Mouse (Mus musculus): ENCODE data around the gene Sp1. TPM values are rescaled to one million over a fixed set of nuclear protein-coding genes. Genes with fewer than 3 reads are reported as not detected.
A peak's percentile ranks its signal among the peaks of the same experiment; 100 is the strongest.

Gene Sp1
- polyA plus RNA-seq (2012; rRNA removed): 12.6 and 14.1 TPM in 2 replicates

DNA sequence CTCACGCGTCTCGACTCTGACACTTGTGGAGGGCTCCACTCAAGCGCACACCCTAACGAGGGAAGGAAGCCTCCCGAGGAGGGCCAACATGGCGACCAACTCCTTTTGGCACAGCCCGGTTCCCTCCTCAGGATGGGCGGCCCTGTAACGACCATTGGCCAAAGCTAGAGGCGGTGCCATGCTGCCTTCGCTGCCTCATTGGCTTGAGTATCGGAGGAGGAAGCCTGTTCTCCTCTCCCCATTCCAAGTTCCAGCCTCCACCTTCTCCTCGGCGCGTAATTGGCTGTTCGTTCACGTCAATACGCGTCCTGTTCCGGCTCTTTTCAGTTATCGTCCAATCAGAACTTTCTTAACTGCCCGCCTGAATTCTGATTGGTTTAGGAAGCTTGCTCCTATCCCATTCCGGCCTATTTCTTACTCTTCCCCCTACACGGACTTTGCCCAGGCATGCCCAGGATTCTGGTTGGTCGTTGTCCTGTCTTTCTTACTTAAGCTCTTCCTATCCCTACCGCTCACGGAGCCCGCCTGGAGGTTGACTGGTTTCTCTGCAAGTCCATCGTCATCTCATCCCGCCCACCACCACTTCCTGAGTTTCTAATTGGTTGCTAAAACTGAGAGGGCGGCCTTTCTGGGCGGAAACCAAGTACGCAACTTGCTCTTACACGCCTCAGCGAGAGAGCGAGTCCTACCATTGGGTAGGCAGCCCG, at the start of gene Sp1:
Gene Sp1 (plus strand): TSS at position 655 of the 707 bp plus-strand sequence.
- TF ChIP-seq CTCF (IDR thresholded peaks at IDR 0.05; ENCODE audit: borderline replicate concordance, insufficient read depth, low read depth, low read length): no peak
- TF ChIP-seq POLR2A (IDR thresholded peaks at IDR 0.05; ENCODE audit: borderline replicate concordance, insufficient read depth, low read length): peak; percentile 98
- DNase-seq: peak; percentile 99 to 100
- WGBS: under 1% methylated on average over 38 of the region's 38 CpGs
- Histone ChIP-seq H3K4me3 (replicated peaks; ENCODE audit: insufficient read depth, low read depth, low read length) (peak within 1 kb of the TSS; percentile 70), H3K27me3 (ENCODE audit: control insufficient read depth, insufficient read depth, low read length) (no peaks in the 10 kb centered on the region), H3K27ac (ENCODE audit: insufficient read depth, low read length) (peak within 1 kb of the TSS; percentile 97), H3K4me1 (ENCODE audit: control insufficient read depth, insufficient read depth, low read length) (peaks cover 17% of the 10 kb centered on the region)

DNA sequence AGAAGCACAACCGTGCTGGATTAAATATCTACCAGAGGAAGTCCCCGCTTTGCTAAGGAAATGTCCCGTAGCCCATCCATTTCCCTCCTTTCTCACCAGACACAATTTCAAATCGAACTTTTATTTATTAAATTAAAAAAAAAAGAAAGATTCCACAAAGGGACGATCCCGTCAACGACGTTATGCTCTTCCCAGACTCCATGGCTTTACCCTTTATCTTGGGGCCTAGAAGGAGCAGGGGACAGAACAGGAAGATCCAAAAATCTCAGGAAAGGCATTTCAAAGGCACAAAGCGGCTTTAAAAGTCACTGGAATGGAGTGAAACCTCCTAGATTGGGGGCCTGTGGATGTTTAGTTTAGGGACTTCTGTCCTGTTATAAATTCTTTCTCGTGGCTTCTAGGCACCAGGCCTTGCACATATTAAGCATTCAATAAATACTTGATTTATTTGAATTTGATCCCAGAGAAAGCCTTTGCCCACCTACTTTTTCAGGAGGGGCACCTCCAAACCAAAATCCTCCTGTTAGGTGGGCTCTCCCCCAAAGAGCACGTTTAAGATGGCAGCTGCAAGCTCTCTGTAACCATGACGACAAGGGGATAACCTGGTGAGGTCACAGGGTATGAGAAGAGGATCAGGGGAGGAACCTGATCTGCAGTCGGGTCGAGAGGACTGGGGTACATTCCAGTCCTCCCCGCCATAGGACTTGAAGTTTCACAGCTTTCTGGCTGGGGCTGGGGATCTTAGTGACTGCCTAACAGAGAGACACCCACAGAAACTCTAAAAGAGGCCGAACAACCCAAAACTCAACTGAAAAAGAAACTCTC, 49.2 kb upstream of the Sp1 start:
- peak overlapping the region; percentile 11; the same call in 1 of the 2 replicates for H3K27ac ChIP-seq (ENCODE audit: insufficient read depth, low read length)
- DNase-seq: no peak
- WGBS: 71% methylated on average over 16 of the region's 16 CpGs
- peaks cover 4% of the 10 kb centered on the region for H3K4me1 ChIP-seq (ENCODE audit: control insufficient read depth, insufficient read depth, low read length)
- no peak for TF ChIP-seq CTCF (IDR thresholded peaks at IDR 0.05; ENCODE audit: borderline replicate concordance, insufficient read depth, low read depth, low read length)
- TF ChIP-seq POLR2A (IDR thresholded peaks at IDR 0.05; ENCODE audit: borderline replicate concordance, insufficient read depth, low read length): no peak
- peaks cover 3% of the 10 kb centered on the region; the same call in 1 of the 2 replicates for H3K27me3 ChIP-seq (ENCODE audit: control insufficient read depth, insufficient read depth, low read length)
- H3K4me3 ChIP-seq (replicated peaks; ENCODE audit: insufficient read depth, low read depth, low read length): no peak overlapping the region

DNA sequence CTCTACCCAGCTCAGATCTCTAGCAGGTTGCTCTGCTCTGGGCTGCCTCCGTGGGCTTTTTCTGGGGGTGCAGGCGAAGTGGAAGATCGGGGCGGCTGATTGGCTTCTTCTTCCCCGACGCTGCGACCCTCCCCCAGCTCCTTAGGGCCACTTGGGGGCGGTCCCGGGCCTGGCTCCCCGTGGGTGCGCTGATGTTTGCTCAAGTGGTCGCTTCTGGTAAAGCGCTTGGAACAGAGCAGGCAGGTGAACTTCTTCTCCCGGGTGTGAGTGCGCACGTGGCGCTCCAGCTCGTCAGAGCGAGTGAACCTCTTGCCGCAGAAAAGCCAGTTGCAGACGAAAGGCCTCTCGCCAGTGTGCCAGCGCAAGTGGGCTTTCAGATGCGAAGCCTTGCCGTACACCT, 47.8 kb upstream of the Sp1 start:
- DNase-seq: no peak
- TF ChIP-seq CTCF (IDR thresholded peaks at IDR 0.05; ENCODE audit: borderline replicate concordance, insufficient read depth, low read depth, low read length) (no peak), POLR2A (IDR thresholded peaks at IDR 0.05; ENCODE audit: borderline replicate concordance, insufficient read depth, low read length) (no peak)
- H3K27me3 ChIP-seq (ENCODE audit: control insufficient read depth, insufficient read depth, low read length): peaks cover 3% of the 10 kb centered on the region; the same call in 1 of the 2 replicates
- WGBS: 8% methylated on average over 25 of the region's 25 CpGs
- H3K27ac ChIP-seq (ENCODE audit: insufficient read depth, low read length): no peak overlapping the region
- H3K4me3 ChIP-seq (replicated peaks; ENCODE audit: insufficient read depth, low read depth, low read length): no peak overlapping the region
- peaks cover 4% of the 10 kb centered on the region for H3K4me1 ChIP-seq (ENCODE audit: control insufficient read depth, insufficient read depth, low read length)

DNA sequence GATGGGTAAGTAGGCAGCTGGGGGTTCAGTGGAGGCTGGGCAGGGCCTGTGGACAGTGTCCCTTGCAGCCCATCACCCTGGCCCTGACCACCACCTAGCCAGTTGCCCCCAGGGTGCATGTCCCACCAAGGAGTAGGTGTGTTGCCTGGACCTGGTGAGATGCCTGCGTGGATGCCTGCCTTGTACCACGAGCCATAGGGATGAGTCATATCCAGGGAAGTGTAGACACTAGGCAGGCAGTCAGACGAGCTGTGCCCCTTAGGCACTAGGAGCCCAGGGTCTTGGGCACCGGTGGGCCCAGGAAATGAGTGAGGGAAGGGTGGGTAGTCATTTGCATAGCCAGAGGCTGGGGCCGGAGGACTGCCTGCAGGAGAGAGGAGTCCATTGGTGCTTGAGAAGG, 47.1 kb upstream of the Sp1 start:
- WGBS: 33% methylated on average over 5 of the region's 5 CpGs
- Histone ChIP-seq H3K27me3 (ENCODE audit: control insufficient read depth, insufficient read depth, low read length) (peaks cover 3% of the 10 kb centered on the region; the same call in 1 of the 2 replicates), H3K4me1 (ENCODE audit: control insufficient read depth, insufficient read depth, low read length) (peaks cover 4% of the 10 kb centered on the region), H3K27ac (ENCODE audit: insufficient read depth, low read length) (no peak overlapping the region), H3K4me3 (replicated peaks; ENCODE audit: insufficient read depth, low read depth, low read length) (no peak overlapping the region)
- TF ChIP-seq POLR2A (IDR thresholded peaks at IDR 0.05; ENCODE audit: borderline replicate concordance, insufficient read depth, low read length): no peak
- no peak for TF ChIP-seq CTCF (IDR thresholded peaks at IDR 0.05; ENCODE audit: borderline replicate concordance, insufficient read depth, low read depth, low read length)
- no peak for DNase-seq

DNA sequence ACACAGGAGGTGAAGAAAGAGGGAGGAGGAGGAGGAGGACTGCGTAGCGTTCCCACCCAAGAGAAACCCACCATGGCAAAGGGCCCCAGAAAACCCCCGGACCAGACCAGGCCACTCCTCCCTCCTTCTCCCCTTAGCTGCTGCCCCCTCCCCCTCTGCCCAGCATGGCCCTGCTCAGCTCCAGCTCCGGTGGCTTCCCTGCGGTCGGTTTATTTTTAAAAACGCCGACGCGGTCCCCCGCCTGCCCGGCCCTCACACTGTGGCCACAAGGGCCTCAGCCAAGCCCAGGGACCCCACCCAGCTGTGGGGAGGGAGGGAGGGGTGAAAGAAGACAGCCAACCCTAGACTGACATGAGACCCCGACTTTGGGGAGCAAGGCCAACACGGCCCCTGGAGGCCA, 43.3 kb upstream of the Sp1 start:
- no peaks in the 10 kb centered on the region; the same call in 1 of the 2 replicates for H3K27me3 ChIP-seq (ENCODE audit: control insufficient read depth, insufficient read depth, low read length)
- H3K27ac ChIP-seq (ENCODE audit: insufficient read depth, low read length): no peak overlapping the region
- TF ChIP-seq CTCF (IDR thresholded peaks at IDR 0.05; ENCODE audit: borderline replicate concordance, insufficient read depth, low read depth, low read length): no peak
- no peak for TF ChIP-seq POLR2A (IDR thresholded peaks at IDR 0.05; ENCODE audit: borderline replicate concordance, insufficient read depth, low read length)
- WGBS: 10% methylated on average over 14 of the region's 14 CpGs
- H3K4me1 ChIP-seq (ENCODE audit: control insufficient read depth, insufficient read depth, low read length): no peaks in the 10 kb centered on the region; the same call in 1 of the 2 replicates
- DNase-seq: no peak
- no peak overlapping the region for H3K4me3 ChIP-seq (replicated peaks; ENCODE audit: insufficient read depth, low read depth, low read length)

DNA sequence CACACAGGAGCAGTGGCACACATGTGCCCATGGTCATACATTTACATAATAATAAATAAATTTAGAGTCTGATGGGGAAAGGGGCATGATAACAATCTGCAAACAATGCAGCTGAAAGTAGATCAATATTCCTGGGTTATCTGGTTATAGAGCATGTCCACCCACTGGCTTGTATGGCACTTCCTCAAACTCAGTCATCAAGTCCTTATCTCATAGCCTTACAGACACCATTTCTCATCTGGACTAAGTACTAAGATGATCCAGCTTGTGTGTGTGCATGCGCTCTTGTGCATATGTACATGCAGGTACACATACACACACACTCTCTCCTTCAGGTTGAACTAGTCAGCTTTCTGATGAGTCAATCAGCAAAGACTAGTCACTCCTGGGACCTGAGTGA, 41.3 kb upstream of the Sp1 start:
- WGBS: 100% methylated on average over 1 of the region's 1 CpGs
- no peak overlapping the region for H3K4me3 ChIP-seq (replicated peaks; ENCODE audit: insufficient read depth, low read depth, low read length)
- no peaks in the 10 kb centered on the region; the same call in 1 of the 2 replicates for H3K27me3 ChIP-seq (ENCODE audit: control insufficient read depth, insufficient read depth, low read length)
- no peaks in the 10 kb centered on the region; the same call in 1 of the 2 replicates for H3K4me1 ChIP-seq (ENCODE audit: control insufficient read depth, insufficient read depth, low read length)
- H3K27ac ChIP-seq (ENCODE audit: insufficient read depth, low read length): no peak overlapping the region
- DNase-seq: no peak
- TF ChIP-seq CTCF (IDR thresholded peaks at IDR 0.05; ENCODE audit: borderline replicate concordance, insufficient read depth, low read depth, low read length) (no peak), POLR2A (IDR thresholded peaks at IDR 0.05; ENCODE audit: borderline replicate concordance, insufficient read depth, low read length) (no peak)

DNA sequence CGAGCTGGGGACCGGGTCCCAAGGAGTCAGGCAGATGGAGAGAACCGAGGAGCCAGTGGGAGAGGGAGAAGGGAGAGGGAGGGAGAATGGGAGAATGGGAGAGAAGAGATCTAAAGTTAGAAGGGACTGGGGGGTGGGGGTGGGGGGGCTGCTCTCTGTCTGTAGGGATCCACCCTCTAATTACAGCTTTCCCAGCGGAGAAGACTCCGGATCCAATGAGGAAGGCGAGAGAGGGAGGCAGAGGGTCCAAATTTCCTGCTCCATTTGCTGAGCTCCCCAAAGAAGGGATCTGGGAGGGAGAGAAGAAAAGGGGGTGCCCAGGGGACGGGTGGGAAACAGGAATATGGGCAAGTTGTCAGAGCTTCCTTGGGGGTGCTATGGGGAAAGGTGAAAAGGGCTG, 39.7 kb upstream of the Sp1 start:
- H3K4me1 ChIP-seq (ENCODE audit: control insufficient read depth, insufficient read depth, low read length): no peaks in the 10 kb centered on the region; the same call in 1 of the 2 replicates
- H3K4me3 ChIP-seq (replicated peaks; ENCODE audit: insufficient read depth, low read depth, low read length): no peak overlapping the region
- H3K27ac ChIP-seq (ENCODE audit: insufficient read depth, low read length): no peak overlapping the region
- 15% methylated on average over 7 of the region's 7 CpGs for WGBS
- H3K27me3 ChIP-seq (ENCODE audit: control insufficient read depth, insufficient read depth, low read length): no peaks in the 10 kb centered on the region; the same call in 1 of the 2 replicates
- no peak for TF ChIP-seq CTCF (IDR thresholded peaks at IDR 0.05; ENCODE audit: borderline replicate concordance, insufficient read depth, low read depth, low read length)
- TF ChIP-seq POLR2A (IDR thresholded peaks at IDR 0.05; ENCODE audit: borderline replicate concordance, insufficient read depth, low read length): no peak
- no peak for DNase-seq
